Mouse (Mus musculus) stomach, embryonic 14.5 days (tissue): Measurements from ENCODE around the gene Opa1. TPM values are rescaled to one million over a fixed set of nuclear protein-coding genes. Genes with fewer than 3 reads are reported as not detected.

Source experiments
- ATAC-seq: fragments of 200-750 bp; cut with Nextera tagmentation; 2 replicates; pipeline ENCODE4 v1.8.0; 2017; ENCODE audit warnings: low read depth, moderate TSS enrichment; ENCODE audit not compliant: insufficient number of reproducible peaks, insufficient read depth, low FRiP score
- H3K27ac ChIP-seq: fragments of 300-500 bp; sonication (generic); 2 replicates; pipeline ENCODE4 v1.5.1; 2014; ENCODE audit warnings: mild to moderate bottlenecking, low read length, moderate library complexity, mixed read lengths
- H3K27me3 ChIP-seq: fragments of 300-500 bp; sonication (generic); 2 replicates; pipeline ENCODE4 v1.6.1; 2014; ENCODE audit warnings: low read length, control low read depth, mixed read lengths; ENCODE audit not compliant: control insufficient read depth, insufficient read depth
- H3K36me3 ChIP-seq: fragments of 300-500 bp; sonication (generic); 2 replicates; pipeline ENCODE4 v1.6.1; 2014; ENCODE audit warnings: mild to moderate bottlenecking, control low read depth, low read length, moderate library complexity, mixed read lengths; ENCODE audit not compliant: control insufficient read depth, insufficient read depth
- H3K4me1 ChIP-seq: fragments of 300-500 bp; sonication (generic); 2 replicates; pipeline ENCODE4 v1.6.1; 2014; ENCODE audit warnings: low read length, control low read depth, mixed read lengths; ENCODE audit not compliant: control insufficient read depth, insufficient read depth
- H3K4me2 ChIP-seq: fragments of 300-500 bp; sonication (generic); replicated peaks from 2 replicates; pipeline ENCODE4 v1.6.1; 2014; ENCODE audit warnings: low read depth, low read length, control low read depth
- H3K4me3 ChIP-seq: fragments of 300-500 bp; sonication (generic); 2 replicates; pipeline ENCODE4 v1.5.1; 2014; ENCODE audit warnings: low read depth, low read length, control low read depth
- H3K9ac ChIP-seq: fragments of 300-500 bp; sonication (generic); replicated peaks from 2 replicates; pipeline ENCODE4 v1.6.1; 2014; ENCODE audit warnings: low read depth, mild to moderate bottlenecking, control low read depth, low read length, moderate library complexity, mixed read lengths
- H3K9me3 ChIP-seq: fragments of 300-500 bp; sonication (generic); 2 replicates; pipeline ENCODE4 v1.6.1; 2016; ENCODE audit warnings: low read depth, low read length, control low read depth; ENCODE audit not compliant: control insufficient read depth
- WGBS: fragments of 180-500 bp; shearing (Covaris S2); extraction: QIAGEN DNeasy Blood & Tissue Kit; methylation state at CpG from one replicate; pipeline ENCODE4 v1.1.7; 2014; 5-methylcytosine and 5-hydroxymethylcytosine counted together
- polyA plus RNA-seq: library from polyadenylated mRNA; unstranded; fragments of >200 nt; fragmentation: Nextera tagmentation; extraction: Ambion mirVana; gene quantifications from 2 replicates; pipeline ENCODE4 v1.2.1, GENCODE M21; 2014

Opa1 gene
- polyA plus RNA-seq, 1 experiment from 2014 or later, result 39.8 TPM

- no peak overlapping the region for H3K4me3 ChIP-seq
- H3K36me3 ChIP-seq, result no peaks in the 10 kb centered on the region
- peaks cover 2% of the 10 kb centered on the region; the same call in 1 of the 2 replicates for H3K4me1 ChIP-seq
- H3K9me3 ChIP-seq, result no peaks in the 10 kb centered on the region
- ATAC-seq, result peak; percentile 23; the same call in 1 of the 2 replicates
- H3K27me3 ChIP-seq, result no peaks in the 10 kb centered on the region
- no peak overlapping the region for H3K27ac ChIP-seq
- H3K4me2 ChIP-seq, result no peak overlapping the region
- WGBS, result 64% methylated on average over 17 of the region's 17 CpGs
- H3K9ac ChIP-seq, result no peak overlapping the region
Measured at GRCm38 (mm10) chr16:29687987-29688885, 109.1 kb downstream of the Opa1 start.

- no peak overlapping the region for H3K9ac ChIP-seq
- no peak overlapping the region for H3K4me2 ChIP-seq
- ATAC-seq, result no peak
- H3K36me3 ChIP-seq, result no peaks in the 10 kb centered on the region
- H3K4me3 ChIP-seq, result no peak overlapping the region
- WGBS, result 52% methylated on average over 11 of the region's 11 CpGs
- H3K4me1 ChIP-seq, result peaks cover 7% of the 10 kb centered on the region; the same call in 1 of the 2 replicates
- no peak overlapping the region for H3K27ac ChIP-seq
- H3K9me3 ChIP-seq, result no peaks in the 10 kb centered on the region
- H3K27me3 ChIP-seq, result no peaks in the 10 kb centered on the region
Measured at GRCm38 (mm10) chr16:29689187-29689819, 110.2 kb downstream of the Opa1 start.

DNA sequence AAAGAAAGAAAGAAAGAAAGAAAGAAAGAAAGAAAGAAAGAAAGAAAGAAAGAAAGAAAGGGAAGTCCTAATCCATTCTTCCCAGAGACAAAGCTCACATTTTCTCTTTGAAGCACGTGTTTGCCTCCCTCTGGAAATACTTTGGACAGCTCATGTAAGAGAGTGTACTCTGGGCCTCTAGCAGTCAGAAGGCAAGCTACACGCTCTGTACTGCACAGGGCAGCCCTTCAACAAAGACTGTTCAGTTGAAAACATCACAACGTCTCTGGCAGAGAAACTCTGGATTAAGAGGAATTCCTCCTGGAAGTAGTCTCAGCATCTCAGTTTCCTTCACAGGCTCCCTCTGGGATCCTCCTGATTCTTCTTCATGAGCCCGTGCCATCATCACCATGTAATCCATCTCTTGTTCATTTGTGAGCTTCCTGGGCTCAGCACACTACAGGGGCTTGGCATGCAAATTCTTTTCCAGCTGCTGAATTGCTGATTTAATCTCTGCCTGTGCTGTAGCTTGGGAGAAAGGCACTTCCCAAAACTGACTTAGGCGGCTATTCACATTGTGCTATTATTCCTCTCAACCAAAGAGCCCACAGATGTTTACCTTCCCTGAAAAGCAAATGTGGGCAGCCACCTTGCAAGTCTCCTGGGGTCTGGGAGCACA is 114.0 kb downstream of the Opa1 start:
- H3K4me3 ChIP-seq, result no peak overlapping the region
- ATAC-seq, result no peak
- H3K4me1 ChIP-seq, result peaks cover 7% of the 10 kb centered on the region; the same call in 1 of the 2 replicates
- WGBS, result 31% methylated on average over 5 of the region's 5 CpGs
- H3K9me3 ChIP-seq, result no peaks in the 10 kb centered on the region
- no peak overlapping the region for H3K4me2 ChIP-seq
- H3K9ac ChIP-seq, result no peak overlapping the region
- no peaks in the 10 kb centered on the region for H3K27me3 ChIP-seq
- no peak overlapping the region for H3K27ac ChIP-seq
- no peaks in the 10 kb centered on the region for H3K36me3 ChIP-seq

GRCm38 (mm10) chr16:29693791-29694419 is 114.8 kb downstream of the Opa1 start:
- Histone ChIP-seq H3K4me2 (no peak overlapping the region), H3K9ac (no peak overlapping the region), H3K4me3 (no peak overlapping the region), H3K4me1 (peaks cover 7% of the 10 kb centered on the region; the same call in 1 of the 2 replicates), H3K36me3 (no peaks in the 10 kb centered on the region), H3K9me3 (0 out of 2 replicates have a peak, but pooled peaks cover 3% of the 10 kb centered on the region), H3K27ac (no peak overlapping the region), H3K27me3 (no peaks in the 10 kb centered on the region)
- WGBS, result 65% methylated on average over 6 of the region's 6 CpGs
- ATAC-seq, result no peak

DNA sequence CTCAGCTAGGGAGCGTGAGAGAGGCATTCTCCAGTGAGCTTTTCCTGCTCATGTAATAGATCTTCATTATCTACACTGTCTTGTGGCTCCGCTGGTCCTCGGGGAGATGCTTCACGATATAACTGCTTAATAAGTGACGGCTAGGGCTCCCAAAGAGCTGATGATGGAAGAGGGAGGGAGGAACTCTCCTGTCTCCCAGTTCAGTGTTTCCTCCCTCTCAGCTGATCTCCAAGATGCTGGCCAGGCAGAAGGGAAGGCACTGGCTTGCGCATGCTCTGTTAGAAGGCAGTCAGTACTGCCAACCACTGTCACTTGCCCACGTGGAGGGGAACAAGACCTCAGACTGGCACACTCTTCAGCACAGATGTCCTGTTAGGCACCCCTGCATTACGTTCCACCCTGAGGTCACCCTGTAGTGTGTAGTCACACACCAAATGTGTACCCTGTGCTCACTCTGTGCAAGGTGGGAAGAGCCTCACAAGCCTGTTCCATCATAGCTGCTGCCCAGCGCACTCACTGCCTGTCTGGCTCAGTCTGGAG is 115.4 kb downstream of the Opa1 start:
- Histone ChIP-seq H3K9me3 (0 out of 2 replicates have a peak, but pooled peaks cover 3% of the 10 kb centered on the region), H3K27me3 (no peaks in the 10 kb centered on the region), H3K27ac (no peak overlapping the region), H3K4me2 (no peak overlapping the region), H3K9ac (no peak overlapping the region), H3K4me1 (peaks cover 7% of the 10 kb centered on the region; the same call in 1 of the 2 replicates), H3K4me3 (no peak overlapping the region), H3K36me3 (no peaks in the 10 kb centered on the region)
- no peak for ATAC-seq
- 57% methylated on average over 9 of the region's 9 CpGs for WGBS

Other genes with a start within 250 kb of the Opa1 start
- gene Atp13a5, start 200.6 kb upstream of the Opa1 start, polyA plus RNA-seq, result not detected in 2 replicates
- gene Atp13a4, start 34.5 kb upstream of the Opa1 start, polyA plus RNA-seq, result 0.48 TPM in 1 of 2 replicates, not detected in the other